Mouse (Mus musculus): ENCODE measurements around the gene F11. TPM values are rescaled to one million over a fixed set of nuclear protein-coding genes. Genes with fewer than 3 reads are reported as not detected.

The F11 gene
- polyA plus RNA-seq, 2 experiments: not detected

GRCm38 (mm10) chr8:45295276-45295675, 33.4 kb upstream of the F11 start:
- no peak overlapping the region for H3K4me2 ChIP-seq (replicated peaks; ENCODE audit: low read depth, low read length, severe bottlenecking)
- DNase-seq (ENCODE audit: low spot score): no peak
- no peaks in the 10 kb centered on the region for H3K4me1 ChIP-seq (ENCODE audit: control insufficient read depth, insufficient read depth, low read length)
- 91% methylated on average over 6 of the region's 6 CpGs for WGBS
- no peaks in the 10 kb centered on the region for H3K36me3 ChIP-seq (ENCODE audit: control insufficient read depth, insufficient read depth, low read length)
- H3K27me3 ChIP-seq (ENCODE audit: control insufficient read depth, insufficient read depth, low read length): no peaks in the 10 kb centered on the region
- no peak overlapping the region for H3K4me3 ChIP-seq (replicated peaks; ENCODE audit: low read length)
- no peak for ATAC-seq (ENCODE audit: low FRiP score, low read depth)
- no peaks in the 10 kb centered on the region for H3K9me3 ChIP-seq (ENCODE audit: control insufficient read depth, low read length)
- no peak for TF ChIP-seq POLR2A (IDR thresholded peaks at IDR 0.05; ENCODE audit: borderline replicate concordance, extremely low read depth, insufficient read depth, insufficient read length)
- H3K9ac ChIP-seq (ENCODE audit: low read depth, low read length, severe bottlenecking): no peak overlapping the region
- no peak overlapping the region for H3K27ac ChIP-seq (replicated peaks; ENCODE audit: low read depth, low read length)

GRCm38 (mm10) chr8:45294687-45295086, 32.9 kb upstream of the F11 start, which contains the start of gene Klkb1:
Gene Klkb1, minus strand, starts transcription at chr8:45294859.
- no peaks in the 10 kb centered on the region for H3K9me3 ChIP-seq (ENCODE audit: control insufficient read depth, low read length)
- 93% methylated on average over 7 of the region's 7 CpGs for WGBS
- no peak within 1 kb of the TSS for H3K4me2 ChIP-seq (replicated peaks; ENCODE audit: low read depth, low read length, severe bottlenecking)
- H3K36me3 ChIP-seq (ENCODE audit: control insufficient read depth, insufficient read depth, low read length): no peaks in the 10 kb centered on the region
- no peak within 1 kb of the TSS for H3K9ac ChIP-seq (ENCODE audit: low read depth, low read length, severe bottlenecking)
- ATAC-seq (ENCODE audit: low FRiP score, low read depth): no peak
- no peaks in the 10 kb centered on the region for H3K4me1 ChIP-seq (ENCODE audit: control insufficient read depth, insufficient read depth, low read length)
- H3K27ac ChIP-seq (replicated peaks; ENCODE audit: low read depth, low read length): no peak within 1 kb of the TSS
- no peak within 1 kb of the TSS for H3K4me3 ChIP-seq (replicated peaks; ENCODE audit: low read length)
- H3K27me3 ChIP-seq (ENCODE audit: control insufficient read depth, insufficient read depth, low read length): no peaks in the 10 kb centered on the region
- no peak for TF ChIP-seq POLR2A (IDR thresholded peaks at IDR 0.05; ENCODE audit: borderline replicate concordance, extremely low read depth, insufficient read depth, insufficient read length)
- DNase-seq (ENCODE audit: low spot score): no peak

DNA sequence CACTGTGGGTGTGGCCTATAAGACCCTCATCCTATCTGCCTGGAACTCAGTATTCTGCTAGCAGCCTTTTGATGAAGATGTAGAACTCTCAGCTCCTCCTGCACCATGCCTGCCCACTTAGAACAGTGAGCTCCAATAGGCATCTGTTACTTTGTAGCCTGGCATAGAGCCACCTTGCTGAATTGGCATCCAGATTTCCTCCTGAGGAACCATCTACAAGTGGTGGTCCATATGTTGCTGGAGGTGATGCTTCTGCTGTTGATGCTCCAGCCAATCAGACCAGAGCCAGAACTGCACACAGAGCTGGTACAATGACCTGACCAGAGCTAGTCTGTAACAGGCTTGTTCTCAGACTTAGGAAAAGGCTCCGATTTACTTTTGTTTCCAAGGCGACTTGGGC, 30.0 kb upstream of the F11 start:
- Histone ChIP-seq H3K27me3 (ENCODE audit: control insufficient read depth, insufficient read depth, low read length) (no peaks in the 10 kb centered on the region), H3K4me3 (replicated peaks; ENCODE audit: low read length) (no peak overlapping the region), H3K27ac (replicated peaks; ENCODE audit: low read depth, low read length) (no peak overlapping the region), H3K4me1 (ENCODE audit: control insufficient read depth, insufficient read depth, low read length) (no peaks in the 10 kb centered on the region), H3K36me3 (ENCODE audit: control insufficient read depth, insufficient read depth, low read length) (no peaks in the 10 kb centered on the region), H3K4me2 (replicated peaks; ENCODE audit: low read depth, low read length, severe bottlenecking) (no peak overlapping the region), H3K9me3 (ENCODE audit: control insufficient read depth, low read length) (no peaks in the 10 kb centered on the region), H3K9ac (ENCODE audit: low read depth, low read length, severe bottlenecking) (no peak overlapping the region)
- no peak for TF ChIP-seq POLR2A (IDR thresholded peaks at IDR 0.05; ENCODE audit: borderline replicate concordance, extremely low read depth, insufficient read depth, insufficient read length)
- 78% methylated on average over 2 of the region's 2 CpGs for WGBS
- ATAC-seq (ENCODE audit: low FRiP score, low read depth) (no peak), DNase-seq (ENCODE audit: low spot score) (no peak)

DNA sequence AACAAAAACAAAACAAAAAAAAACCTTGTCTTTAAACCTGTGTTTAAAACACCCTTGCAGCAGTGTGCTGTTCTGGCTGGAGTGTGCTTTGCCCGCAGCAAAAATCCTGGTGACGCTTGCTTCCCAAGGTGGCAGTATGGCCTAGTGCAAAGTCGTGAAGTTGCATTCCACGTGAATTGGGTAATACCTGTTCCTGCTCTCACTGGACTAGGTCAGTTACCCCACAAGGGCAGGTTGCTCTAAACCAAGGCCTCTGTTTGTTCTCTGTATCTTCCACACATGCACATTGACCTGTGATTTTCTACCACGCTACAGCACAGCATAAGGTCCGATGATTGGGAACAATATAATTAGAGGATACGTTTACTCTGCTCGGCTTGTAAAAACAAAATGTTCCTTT, 19.8 kb upstream of the F11 start:
- Histone ChIP-seq H3K36me3 (ENCODE audit: control insufficient read depth, insufficient read depth, low read length) (no peaks in the 10 kb centered on the region), H3K9me3 (ENCODE audit: control insufficient read depth, low read length) (no peaks in the 10 kb centered on the region), H3K4me1 (ENCODE audit: control insufficient read depth, insufficient read depth, low read length) (no peaks in the 10 kb centered on the region), H3K4me2 (replicated peaks; ENCODE audit: low read depth, low read length, severe bottlenecking) (no peak overlapping the region), H3K4me3 (replicated peaks; ENCODE audit: low read length) (no peak overlapping the region), H3K27ac (replicated peaks; ENCODE audit: low read depth, low read length) (no peak overlapping the region), H3K27me3 (ENCODE audit: control insufficient read depth, insufficient read depth, low read length) (no peaks in the 10 kb centered on the region), H3K9ac (ENCODE audit: low read depth, low read length, severe bottlenecking) (no peak overlapping the region)
- WGBS: 65% methylated on average over 8 of the region's 8 CpGs
- DNase-seq (ENCODE audit: low spot score) (no peak), ATAC-seq (ENCODE audit: low FRiP score, low read depth) (no peak)
- no peak for TF ChIP-seq POLR2A (IDR thresholded peaks at IDR 0.05; ENCODE audit: borderline replicate concordance, extremely low read depth, insufficient read depth, insufficient read length)

DNA sequence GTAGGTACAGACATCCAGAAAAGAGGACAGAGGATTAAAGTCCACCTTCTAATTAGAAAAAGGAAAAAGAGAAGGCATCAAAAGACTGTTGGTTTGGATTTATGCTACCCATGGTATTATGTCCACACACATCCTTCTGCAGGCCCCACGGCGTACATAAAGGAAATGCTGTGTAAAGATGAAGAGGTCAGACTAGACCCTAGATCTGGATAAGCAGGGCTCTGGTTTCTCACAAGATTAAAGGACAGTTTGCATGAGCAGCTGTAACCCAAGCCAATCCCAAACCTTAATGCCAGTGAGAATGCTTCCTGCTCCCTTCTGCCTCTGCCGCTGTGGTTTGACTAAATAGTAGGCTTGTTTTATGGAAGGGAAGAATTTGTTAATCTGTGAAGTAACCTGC, 15.6 kb upstream of the F11 start:
- DNase-seq (ENCODE audit: low spot score): no peak
- no peaks in the 10 kb centered on the region for H3K9me3 ChIP-seq (ENCODE audit: control insufficient read depth, low read length)
- H3K27ac ChIP-seq (replicated peaks; ENCODE audit: low read depth, low read length): no peak overlapping the region
- ATAC-seq (ENCODE audit: low FRiP score, low read depth): no peak
- no peaks in the 10 kb centered on the region for H3K27me3 ChIP-seq (ENCODE audit: control insufficient read depth, insufficient read depth, low read length)
- H3K4me2 ChIP-seq (replicated peaks; ENCODE audit: low read depth, low read length, severe bottlenecking): no peak overlapping the region
- H3K4me3 ChIP-seq (replicated peaks; ENCODE audit: low read length): no peak overlapping the region
- no peak for TF ChIP-seq POLR2A (IDR thresholded peaks at IDR 0.05; ENCODE audit: borderline replicate concordance, extremely low read depth, insufficient read depth, insufficient read length)
- H3K4me1 ChIP-seq (ENCODE audit: control insufficient read depth, insufficient read depth, low read length): no peaks in the 10 kb centered on the region
- no peak overlapping the region for H3K9ac ChIP-seq (ENCODE audit: low read depth, low read length, severe bottlenecking)
- 67% methylated on average over 3 of the region's 3 CpGs for WGBS
- no peaks in the 10 kb centered on the region for H3K36me3 ChIP-seq (ENCODE audit: control insufficient read depth, insufficient read depth, low read length)

- ATAC-seq (ENCODE audit: low FRiP score, low read depth): no peak
- 80% methylated on average over 4 of the region's 4 CpGs for WGBS
- H3K36me3 ChIP-seq (ENCODE audit: control insufficient read depth, insufficient read depth, low read length): no peaks in the 10 kb centered on the region
Measured at GRCm38 (mm10) chr8:45274317-45274716, 12.5 kb upstream of the F11 start.

More at GRCm38 (mm10) chr8:45274317-45274716, 12.5 kb upstream of the F11 start:
- TF ChIP-seq POLR2A (IDR thresholded peaks at IDR 0.05; ENCODE audit: borderline replicate concordance, extremely low read depth, insufficient read depth, insufficient read length): no peak
- Histone ChIP-seq H3K9me3 (ENCODE audit: control insufficient read depth, low read length) (no peaks in the 10 kb centered on the region), H3K27me3 (ENCODE audit: control insufficient read depth, insufficient read depth, low read length) (no peaks in the 10 kb centered on the region), H3K4me3 (replicated peaks; ENCODE audit: low read length) (no peak overlapping the region), H3K4me2 (replicated peaks; ENCODE audit: low read depth, low read length, severe bottlenecking) (no peak overlapping the region), H3K27ac (replicated peaks; ENCODE audit: low read depth, low read length) (no peak overlapping the region), H3K4me1 (ENCODE audit: control insufficient read depth, insufficient read depth, low read length) (no peaks in the 10 kb centered on the region), H3K9ac (ENCODE audit: low read depth, low read length, severe bottlenecking) (no peak overlapping the region)
- no peak for DNase-seq (ENCODE audit: low spot score)

Data from limb, embryonic 14.5 days (tissue).